Mouse (Mus musculus): ENCODE results near the gene Gm11114. TPM values are rescaled to one million over a fixed set of nuclear protein-coding genes. Genes with fewer than 3 reads are reported as not detected.

Gene Gm11114
- total RNA-seq, 2 experiments from 2014 or later = not detected

GRCm38 (mm10) chr9:85357154-85357860, 44.7 kb downstream of the Gm11114 start:
- no peak for DNase-seq

Other genes with a start within 250 kb of the Gm11114 start
- 10 to 100 TPM; 17.0 to 22.1 TPM for gene Tent5a, start 14.6 kb downstream of the Gm11114 start, total RNA-seq (2021)

Data from adrenal gland, postnatal 36 days (tissue).